Mouse (Mus musculus) forebrain, embryonic 11.5 days (tissue): ENCODE measurements around the gene Hoxb6. TPM values are rescaled to one million over a fixed set of nuclear protein-coding genes. Genes with fewer than 3 reads are reported as not detected.

Experiments
- ATAC-seq: fragments of 200-750 bp; cut with Nextera tagmentation; replicated peaks from 2 replicates; pipeline ENCODE4 v1.8.0; 2017; ENCODE audit warnings: moderate TSS enrichment; ENCODE audit not compliant: low FRiP score
- DNase-seq: peaks from one replicate; pipeline ENCODE4 v3.0.0-alpha.2; 2017; ENCODE audit warnings: low spot score
- H3K27ac ChIP-seq: fragments of 300-500 bp; sonication (generic); 2 replicates; pipeline ENCODE4 v1.5.1; 2014; ENCODE audit warnings: low read depth, low read length
- H3K27me3 ChIP-seq: fragments of 300-500 bp; sonication (generic); 2 replicates; pipeline ENCODE4 v1.6.1; 2014; ENCODE audit warnings: mild to moderate bottlenecking, low read length, mixed read lengths; ENCODE audit not compliant: control insufficient read depth, insufficient read depth
- H3K36me3 ChIP-seq: fragments of 300-500 bp; sonication (generic); 2 replicates; pipeline ENCODE4 v1.6.1; 2014; ENCODE audit warnings: mild to moderate bottlenecking, low read length, moderate library complexity, mixed read lengths; ENCODE audit not compliant: control insufficient read depth, insufficient read depth
- H3K4me1 ChIP-seq: fragments of 300-500 bp; sonication (generic); replicated peaks from 2 replicates; pipeline ENCODE4 v1.6.1; 2014; ENCODE audit warnings: low read length, mixed read lengths; ENCODE audit not compliant: control insufficient read depth, insufficient read depth
- H3K4me2 ChIP-seq: fragments of 300-500 bp; sonication (generic); 2 replicates; pipeline ENCODE4 v1.6.1; 2014; ENCODE audit warnings: low read depth, mild to moderate bottlenecking, low read length, moderate library complexity, mixed read lengths; ENCODE audit not compliant: severe bottlenecking
- H3K4me3 ChIP-seq: fragments of 300-500 bp; sonication (generic); 2 replicates; pipeline ENCODE4 v1.5.1; 2014; ENCODE audit warnings: low read depth, low read length
- H3K9ac ChIP-seq: fragments of 300-500 bp; sonication (generic); 2 replicates; pipeline ENCODE4 v1.6.1; 2014; ENCODE audit warnings: low read length
- H3K9me3 ChIP-seq: fragments of 300-500 bp; sonication (generic); 2 replicates; pipeline ENCODE4 v1.6.1; 2016; ENCODE audit warnings: low read length, mixed read lengths; ENCODE audit not compliant: control insufficient read depth
- WGBS: fragments of 180-500 bp; shearing (Covaris S2); extraction: QIAGEN DNeasy Blood & Tissue Kit; methylation state at CpG from one replicate; pipeline ENCODE4 v1.1.7; 2014; 5-methylcytosine and 5-hydroxymethylcytosine counted together
- polyA plus RNA-seq: library from polyadenylated mRNA; unstranded; fragments of >200 nt; fragmentation: Nextera tagmentation; extraction: Ambion mirVana; gene quantifications from 2 replicates; pipeline ENCODE4 v1.2.1, GENCODE M21; 2014

Hoxb6 gene
- polyA plus RNA-seq, 1 experiment from 2014 or later, result not detected

DNA sequence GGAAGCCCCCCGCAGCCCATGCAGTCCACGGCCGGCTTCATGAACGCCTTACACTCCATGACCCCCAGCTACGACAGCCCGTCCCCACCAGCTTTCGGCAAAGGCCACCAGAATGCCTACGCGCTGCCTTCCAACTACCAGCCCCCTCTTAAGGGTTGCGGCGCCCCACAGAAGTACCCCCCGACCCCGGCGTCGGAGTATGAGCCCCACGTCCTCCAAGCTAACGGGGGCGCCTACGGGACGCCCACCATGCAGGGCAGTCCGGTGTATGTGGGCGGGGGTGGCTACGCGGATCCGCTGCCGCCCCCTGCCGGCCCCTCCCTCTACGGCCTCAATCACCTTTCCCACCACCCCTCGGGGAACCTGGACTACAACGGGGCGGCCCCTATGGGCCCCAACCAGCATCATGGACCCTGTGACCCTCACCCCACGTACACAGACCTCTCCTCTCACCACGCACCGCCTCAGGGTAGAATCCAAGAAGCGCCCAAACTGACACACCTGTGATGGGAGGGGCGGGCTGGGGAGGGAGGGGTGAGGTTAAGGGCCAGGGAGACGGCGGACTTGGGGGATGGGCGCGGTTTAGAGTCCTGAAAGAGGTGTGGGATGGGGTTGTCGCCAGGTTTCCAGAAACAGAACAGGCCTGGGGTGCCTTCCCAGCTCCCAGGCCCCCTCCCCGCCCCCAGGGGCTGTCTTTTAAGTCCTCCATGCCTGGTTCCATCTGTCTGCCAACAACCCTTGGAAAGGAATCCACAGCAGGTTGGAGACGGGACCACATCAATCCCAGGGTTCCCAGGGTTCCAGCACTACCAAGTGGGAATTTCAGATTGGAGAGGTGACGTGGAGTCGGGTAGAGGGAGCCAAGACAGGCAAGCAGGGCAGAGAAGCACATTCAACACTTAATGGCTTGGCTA is 53.9 kb downstream of the Hoxb6 start:
- WGBS, result under 1% methylated on average over 45 of the region's 45 CpGs
- Histone ChIP-seq H3K27me3 (peaks cover 95% of the 10 kb centered on the region), H3K9ac (no peak overlapping the region), H3K4me2 (no peak overlapping the region), H3K4me3 (no peak overlapping the region), H3K9me3 (no peaks in the 10 kb centered on the region), H3K36me3 (no peaks in the 10 kb centered on the region), H3K27ac (no peak overlapping the region), H3K4me1 (no peaks in the 10 kb centered on the region)
- no peak for ATAC-seq
- DNase-seq, result no peak

DNA sequence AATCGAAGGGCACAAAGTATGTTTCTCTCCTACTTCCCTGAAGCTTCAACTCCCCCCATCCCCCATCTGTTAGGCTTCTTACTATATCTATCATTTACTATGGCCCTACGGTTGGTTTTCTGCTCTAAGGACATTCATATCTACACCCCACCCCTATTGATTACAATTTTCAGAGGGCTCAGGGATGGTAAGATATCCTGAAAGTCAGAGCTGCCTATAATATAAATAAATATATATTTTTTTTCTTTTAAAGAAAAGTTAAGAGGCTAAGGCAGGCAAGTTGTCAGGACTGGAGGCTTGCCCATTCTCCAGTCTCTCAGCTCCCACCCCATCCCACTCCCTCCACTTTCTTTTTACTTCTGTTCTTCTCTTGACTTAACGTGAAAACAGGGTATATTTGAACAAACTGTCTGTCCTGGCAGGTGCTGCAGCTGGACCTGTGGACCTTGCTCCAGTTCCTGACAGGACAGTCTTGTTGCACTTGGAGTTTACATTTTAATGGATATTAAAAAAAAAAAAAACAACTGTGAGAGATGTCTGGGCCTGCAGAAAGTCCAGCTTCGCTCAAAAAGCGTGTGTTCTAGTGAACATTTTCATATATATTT is 54.7 kb downstream of the Hoxb6 start:
- WGBS, result 9% methylated on average over 5 of the region's 5 CpGs
- DNase-seq, result peak; percentile 42
- H3K4me1 ChIP-seq, result no peaks in the 10 kb centered on the region
- no peaks in the 10 kb centered on the region for H3K9me3 ChIP-seq
- peaks cover 97% of the 10 kb centered on the region for H3K27me3 ChIP-seq
- no peak overlapping the region for H3K4me3 ChIP-seq
- no peak overlapping the region for H3K4me2 ChIP-seq
- no peaks in the 10 kb centered on the region for H3K36me3 ChIP-seq
- H3K9ac ChIP-seq, result no peak overlapping the region
- ATAC-seq, result no peak
- H3K27ac ChIP-seq, result no peak overlapping the region

DNA sequence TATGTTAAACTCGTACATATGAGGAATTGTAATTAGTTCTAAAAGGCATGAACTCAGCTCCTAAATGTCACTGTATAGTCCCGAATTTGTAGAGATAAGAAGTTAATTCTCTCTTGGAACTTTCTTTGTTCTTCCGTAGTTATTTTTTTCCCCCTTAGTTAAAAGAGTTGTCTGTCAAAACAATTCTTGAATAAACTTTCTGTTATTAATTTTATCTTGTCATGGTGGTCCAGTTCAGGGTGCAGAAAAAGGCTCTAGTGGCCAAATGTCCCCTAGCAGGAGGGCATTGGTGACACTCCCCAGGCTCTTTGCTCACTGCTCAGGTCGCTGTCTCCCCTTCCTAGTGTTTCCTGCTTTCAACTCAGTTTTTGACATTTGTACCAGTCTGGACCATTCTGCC is 55.4 kb downstream of the Hoxb6 start:
- Histone ChIP-seq H3K27ac (no peak overlapping the region), H3K9me3 (no peaks in the 10 kb centered on the region), H3K4me2 (no peak overlapping the region), H3K27me3 (peaks cover 97% of the 10 kb centered on the region), H3K36me3 (no peaks in the 10 kb centered on the region), H3K9ac (no peak overlapping the region), H3K4me3 (no peak overlapping the region), H3K4me1 (no peaks in the 10 kb centered on the region)
- 4% methylated on average over 4 of the region's 4 CpGs for WGBS
- no peak for ATAC-seq
- DNase-seq, result no peak

DNA sequence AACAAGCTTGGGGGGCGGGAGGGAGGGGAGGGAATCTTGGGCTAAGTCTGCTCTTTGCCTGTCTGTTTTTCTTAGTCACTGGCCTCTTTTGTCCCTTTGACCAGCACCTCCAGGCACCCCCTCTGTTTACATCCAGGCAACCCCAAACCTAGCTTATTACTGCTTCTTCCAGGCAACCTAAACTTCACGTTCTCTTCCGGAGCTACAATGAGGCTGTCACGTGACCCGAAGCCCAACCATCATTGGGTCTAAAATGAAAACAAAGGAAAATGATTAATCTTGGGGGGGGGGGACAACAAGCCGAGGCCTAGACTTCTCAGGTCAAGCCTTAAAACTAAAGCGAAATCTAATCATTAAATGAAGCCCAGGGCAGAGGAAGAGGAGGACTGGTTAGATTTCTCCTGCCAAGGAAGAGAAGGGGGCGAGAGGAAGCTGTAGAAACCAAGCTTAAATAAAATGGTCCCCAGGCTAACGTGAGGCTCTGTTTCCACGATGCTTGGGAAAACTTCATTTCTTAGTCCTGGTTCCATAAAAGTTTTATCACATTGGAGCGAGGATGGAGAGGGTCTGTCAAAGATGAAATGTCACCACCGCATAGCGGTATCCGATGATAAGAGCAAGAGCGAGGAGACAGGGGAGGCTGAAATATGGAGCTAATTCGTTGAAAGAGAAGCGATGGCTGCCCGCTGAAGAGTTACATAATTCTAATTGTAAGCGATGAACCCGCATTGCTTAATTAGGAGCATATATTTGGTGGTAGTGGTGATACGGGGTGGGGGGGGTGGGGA is 56.1 kb downstream of the Hoxb6 start:
- WGBS, result 3% methylated on average over 21 of the region's 21 CpGs
- ATAC-seq, result no peak
- Histone ChIP-seq H3K9me3 (no peaks in the 10 kb centered on the region), H3K27me3 (peaks cover 97% of the 10 kb centered on the region), H3K27ac (no peak overlapping the region), H3K4me1 (0 out of 2 replicates have a peak, but pooled peaks cover 3% of the 10 kb centered on the region), H3K4me2 (no peak overlapping the region), H3K9ac (no peak overlapping the region), H3K36me3 (no peaks in the 10 kb centered on the region), H3K4me3 (no peak overlapping the region)
- no peak for DNase-seq

DNA sequence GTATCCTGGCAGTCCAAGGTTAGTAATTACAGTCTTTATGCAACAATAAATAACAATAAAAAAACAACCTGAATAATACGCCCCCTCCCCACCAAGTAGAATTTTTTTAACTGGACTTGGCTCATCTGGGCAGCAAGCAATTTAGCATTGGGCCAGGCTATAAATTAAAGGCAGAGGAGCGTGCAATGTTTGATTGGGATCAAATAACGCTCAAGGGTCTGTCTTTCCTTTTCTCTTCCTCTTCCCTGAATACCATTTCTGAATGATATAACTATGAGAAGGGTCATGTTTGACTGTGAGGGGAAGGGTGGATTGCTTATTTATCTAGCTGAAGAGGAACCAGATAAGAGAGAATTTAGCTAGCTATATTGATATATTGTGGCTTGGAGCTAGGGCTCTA is 56.7 kb downstream of the Hoxb6 start:
- 0 out of 2 replicates have a peak, but pooled peaks cover 3% of the 10 kb centered on the region for H3K4me1 ChIP-seq
- WGBS, result 8% methylated on average over 3 of the region's 3 CpGs
- H3K36me3 ChIP-seq, result no peaks in the 10 kb centered on the region
- peaks cover 95% of the 10 kb centered on the region for H3K27me3 ChIP-seq
- ATAC-seq, result no peak
- H3K4me2 ChIP-seq, result no peak overlapping the region
- no peaks in the 10 kb centered on the region for H3K9me3 ChIP-seq
- H3K4me3 ChIP-seq, result no peak overlapping the region
- no peak overlapping the region for H3K27ac ChIP-seq
- H3K9ac ChIP-seq, result no peak overlapping the region
- no peak for DNase-seq

DNA sequence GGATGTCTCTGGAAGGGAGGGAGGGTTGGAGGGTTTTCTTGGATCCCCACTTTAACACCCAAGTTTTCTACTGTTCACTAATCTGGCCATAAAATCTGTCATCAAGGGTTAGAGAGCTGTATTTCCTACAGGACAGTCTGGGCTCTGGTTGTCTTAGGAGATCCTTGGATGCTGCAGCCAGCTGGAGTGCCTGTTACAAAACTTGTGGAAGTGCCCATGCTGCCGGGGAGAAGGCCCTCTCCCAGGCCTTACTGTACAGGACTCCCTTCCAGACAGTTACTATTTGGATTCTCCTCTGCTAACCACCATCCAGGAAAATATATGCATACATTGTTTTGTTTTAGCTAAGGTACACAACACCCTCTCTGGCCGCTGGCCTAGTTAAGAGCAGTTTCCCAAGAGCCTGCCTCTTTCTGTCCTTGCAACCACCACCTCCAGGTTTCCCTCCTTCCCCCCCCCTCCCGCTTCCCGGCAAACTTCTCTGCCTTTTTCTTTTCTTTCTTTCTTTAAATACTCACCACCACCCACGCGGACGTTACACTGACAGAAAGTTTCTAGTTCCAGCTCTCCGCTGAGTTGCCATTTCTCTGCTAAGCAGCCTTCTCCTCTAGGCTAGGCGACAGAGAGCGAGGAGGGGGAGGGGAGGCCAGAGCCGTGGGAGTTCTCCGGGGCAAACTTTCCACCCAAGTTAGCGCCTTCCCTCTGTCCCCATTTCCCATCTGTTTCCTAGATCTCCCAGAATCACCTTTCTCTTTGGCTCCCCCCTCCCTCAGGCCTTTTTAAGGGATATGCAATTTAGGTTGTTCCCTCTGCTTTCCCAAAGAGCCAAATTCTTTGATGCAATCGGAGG is 57.4 kb downstream of the Hoxb6 start:
- DNase-seq, result no peak
- WGBS, result under 1% methylated on average over 14 of the region's 14 CpGs
- no peaks in the 10 kb centered on the region for H3K9me3 ChIP-seq
- H3K4me2 ChIP-seq, result no peak overlapping the region
- H3K9ac ChIP-seq, result no peak overlapping the region
- ATAC-seq, result no peak
- H3K36me3 ChIP-seq, result no peaks in the 10 kb centered on the region
- no peak overlapping the region for H3K4me3 ChIP-seq
- H3K27me3 ChIP-seq, result peaks cover 95% of the 10 kb centered on the region
- peaks cover 7% of the 10 kb centered on the region; the same call in 1 of the 2 replicates for H3K4me1 ChIP-seq
- no peak overlapping the region for H3K27ac ChIP-seq

DNA sequence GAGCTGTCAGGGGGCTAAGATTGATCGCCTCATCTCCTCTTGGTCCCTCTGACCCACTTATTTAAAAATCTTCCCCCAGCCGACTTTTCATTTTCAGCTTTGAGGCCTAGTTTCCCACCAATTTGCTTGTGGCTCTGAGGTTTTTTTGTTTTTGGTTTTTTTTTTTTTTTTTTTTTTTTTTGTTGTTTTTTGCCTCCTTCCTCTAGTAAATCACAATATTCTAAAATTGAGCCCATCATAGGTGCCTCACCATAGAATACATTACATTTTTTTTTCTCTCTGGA is 58.0 kb downstream of the Hoxb6 start, which contains the start of gene Hoxb2:
TSS of gene Hoxb2 (plus strand) at position 185 of the 284 bp plus-strand sequence.
- peaks cover 94% of the 10 kb centered on the region for H3K27me3 ChIP-seq
- no peak within 1 kb of the TSS for H3K4me3 ChIP-seq
- ATAC-seq (no peak), DNase-seq (no peak)
- no peaks in the 10 kb centered on the region for H3K36me3 ChIP-seq
- no peaks in the 10 kb centered on the region for H3K9me3 ChIP-seq
- H3K4me1 ChIP-seq, result peaks cover 7% of the 10 kb centered on the region; the same call in 1 of the 2 replicates
- 0% methylated on average over 2 of the region's 2 CpGs for WGBS
- H3K4me2 ChIP-seq, result no peak within 1 kb of the TSS
- H3K27ac ChIP-seq, result no peak within 1 kb of the TSS
- no peak within 1 kb of the TSS for H3K9ac ChIP-seq

DNA sequence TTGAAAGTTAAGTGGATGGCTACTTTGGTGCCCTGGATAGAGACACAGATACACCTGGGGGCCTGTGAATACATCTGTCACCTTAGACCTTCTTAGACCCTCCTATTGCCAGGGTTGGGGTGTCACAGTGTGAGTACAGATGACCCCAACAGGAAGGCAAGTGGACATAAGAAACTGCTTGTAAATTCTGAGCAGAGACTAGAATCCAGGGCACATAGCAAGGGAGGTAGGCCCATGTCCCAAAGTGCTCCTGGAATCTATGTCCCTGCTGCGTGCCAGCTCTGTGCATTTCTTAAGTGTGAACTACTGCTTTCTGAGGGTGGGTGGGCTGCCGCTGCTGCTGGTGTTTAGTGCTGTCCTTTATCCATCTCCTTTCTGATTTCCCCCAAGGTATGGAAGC is 58.5 kb downstream of the Hoxb6 start:
- Histone ChIP-seq H3K36me3 (no peaks in the 10 kb centered on the region), H3K9ac (no peak overlapping the region), H3K4me2 (no peak overlapping the region), H3K27me3 (peaks cover 92% of the 10 kb centered on the region), H3K4me3 (no peak overlapping the region), H3K9me3 (no peaks in the 10 kb centered on the region), H3K27ac (no peak overlapping the region), H3K4me1 (peaks cover 7% of the 10 kb centered on the region; the same call in 1 of the 2 replicates)
- ATAC-seq, result no peak
- WGBS, result 0% methylated on average over 2 of the region's 2 CpGs
- no peak for DNase-seq
